Mouse (Mus musculus): Measurements from ENCODE around the gene Lsm4. TPM values are rescaled to one million over a fixed set of nuclear protein-coding genes. Genes with fewer than 3 reads are reported as not detected.

Lsm4 gene
- polyA plus RNA-seq, 1 experiment from 2014 or later = 270 TPM

- no peak for ATAC-seq (ENCODE audit: insufficient number of reproducible peaks, insufficient read depth, low FRiP score, low TSS enrichment, low read depth)
- Histone ChIP-seq H3K27me3 (no peaks in the 10 kb centered on the region), H3K27ac (no peak overlapping the region; the same call in 1 of the 2 replicates), H3K36me3 (peaks cover 23% of the 10 kb centered on the region), H3K4me3 (no peak overlapping the region), H3K9me3 (no peaks in the 10 kb centered on the region), H3K9ac (peak overlapping the region; percentile 49; the same call in 1 of the 2 replicates), H3K4me1 (peaks cover 32% of the 10 kb centered on the region), H3K4me2 (peak overlapping the region; percentile 60)
- 82% methylated on average over 2 of the region's 2 CpGs for WGBS
Measured at GRCm38 (mm10) chr8:70701982-70702841, 29.2 kb downstream of the Lsm4 start.

- Histone ChIP-seq H3K4me1 (peaks cover 26% of the 10 kb centered on the region), H3K36me3 (peaks cover 23% of the 10 kb centered on the region), H3K9me3 (no peaks in the 10 kb centered on the region), H3K27ac (no peak overlapping the region; the same call in 1 of the 2 replicates), H3K4me3 (no peak overlapping the region), H3K27me3 (no peaks in the 10 kb centered on the region), H3K9ac (peak overlapping the region; percentile 49; the same call in 1 of the 2 replicates), H3K4me2 (0 out of 2 replicates have a peak overlapping the region, but pooled peaks have one; percentile 7)
- no peak for ATAC-seq (ENCODE audit: insufficient number of reproducible peaks, insufficient read depth, low FRiP score, low TSS enrichment, low read depth)
- WGBS = 78% methylated on average over 3 of the region's 3 CpGs
Measured at GRCm38 (mm10) chr8:70702842-70703182, 29.8 kb downstream of the Lsm4 start.

- H3K4me1 ChIP-seq = peaks cover 21% of the 10 kb centered on the region
- no peaks in the 10 kb centered on the region for H3K27me3 ChIP-seq
- H3K27ac ChIP-seq = no peak within 1 kb of the TSS; the same call in 1 of the 2 replicates
- no peaks in the 10 kb centered on the region for H3K9me3 ChIP-seq
- ATAC-seq (ENCODE audit: insufficient number of reproducible peaks, insufficient read depth, low FRiP score, low TSS enrichment, low read depth) = no peak
- H3K9ac ChIP-seq = peak within 1 kb of the TSS; percentile 49; the same call in 1 of the 2 replicates
- 92% methylated on average over 3 of the region's 3 CpGs for WGBS
- no peak within 1 kb of the TSS for H3K4me3 ChIP-seq
- H3K4me2 ChIP-seq = peak within 1 kb of the TSS; percentile 7; the same call in 1 of the 2 replicates
- H3K36me3 ChIP-seq = peaks cover 23% of the 10 kb centered on the region
Measured at GRCm38 (mm10) chr8:70703287-70703686, 30.2 kb downstream of the Lsm4 start, which contains the start of gene Iqcn. Gene Iqcn (plus strand): TSS chr8:70703457.

GRCm38 (mm10) chr8:70708281-70708680 lies 35.2 kb downstream of the Lsm4 start:
- Histone ChIP-seq H3K4me1 (no peaks in the 10 kb centered on the region), H3K9me3 (no peaks in the 10 kb centered on the region), H3K36me3 (peaks cover 8% of the 10 kb centered on the region), H3K27me3 (no peaks in the 10 kb centered on the region), H3K27ac (no peak overlapping the region), H3K4me2 (no peak overlapping the region), H3K4me3 (no peak overlapping the region), H3K9ac (no peak overlapping the region)
- ATAC-seq (ENCODE audit: insufficient number of reproducible peaks, insufficient read depth, low FRiP score, low TSS enrichment, low read depth) = no peak
- 88% methylated on average over 14 of the region's 14 CpGs for WGBS

- Histone ChIP-seq H3K9me3 (no peaks in the 10 kb centered on the region), H3K9ac (no peak overlapping the region), H3K4me3 (no peak overlapping the region), H3K27ac (no peak overlapping the region), H3K4me1 (no peaks in the 10 kb centered on the region), H3K4me2 (no peak overlapping the region), H3K27me3 (no peaks in the 10 kb centered on the region), H3K36me3 (no peaks in the 10 kb centered on the region)
- no peak for ATAC-seq (ENCODE audit: insufficient number of reproducible peaks, insufficient read depth, low FRiP score, low TSS enrichment, low read depth)
- WGBS = 93% methylated on average over 9 of the region's 9 CpGs
Measured at GRCm38 (mm10) chr8:70709794-70710193, 36.7 kb downstream of the Lsm4 start.

- ATAC-seq (ENCODE audit: insufficient number of reproducible peaks, insufficient read depth, low FRiP score, low TSS enrichment, low read depth) = no peak
- WGBS = 100% methylated on average over 1 of the region's 1 CpGs
- no peak overlapping the region for H3K27ac ChIP-seq
Measured at GRCm38 (mm10) chr8:70710296-70710695, 37.2 kb downstream of the Lsm4 start.

GRCm38 (mm10) chr8:70711041-70711440 lies 38.0 kb downstream of the Lsm4 start:
- ATAC-seq (ENCODE audit: insufficient number of reproducible peaks, insufficient read depth, low FRiP score, low TSS enrichment, low read depth) = no peak
- Histone ChIP-seq H3K4me3 (no peak overlapping the region), H3K27me3 (no peaks in the 10 kb centered on the region), H3K9ac (0 out of 2 replicates have a peak overlapping the region, but pooled peaks have one; percentile 46), H3K4me1 (no peaks in the 10 kb centered on the region), H3K4me2 (no peak overlapping the region), H3K27ac (no peak overlapping the region), H3K9me3 (no peaks in the 10 kb centered on the region), H3K36me3 (no peaks in the 10 kb centered on the region)
- 84% methylated on average over 11 of the region's 11 CpGs for WGBS

More at GRCm38 (mm10) chr8:70710296-70710695, 37.2 kb downstream of the Lsm4 start:
- no peaks in the 10 kb centered on the region for H3K36me3 ChIP-seq
- no peaks in the 10 kb centered on the region for H3K9me3 ChIP-seq
- H3K27me3 ChIP-seq = no peaks in the 10 kb centered on the region
- H3K4me3 ChIP-seq = no peak overlapping the region
- H3K4me2 ChIP-seq = no peak overlapping the region
- H3K4me1 ChIP-seq = no peaks in the 10 kb centered on the region
- H3K9ac ChIP-seq = no peak overlapping the region

GRCm38 (mm10) chr8:70713991-70714390 lies 40.9 kb downstream of the Lsm4 start:
- H3K9me3 ChIP-seq = no peaks in the 10 kb centered on the region
- no peaks in the 10 kb centered on the region for H3K27me3 ChIP-seq
- WGBS = 72% methylated on average over 7 of the region's 7 CpGs
- no peak overlapping the region for H3K9ac ChIP-seq
- no peaks in the 10 kb centered on the region for H3K36me3 ChIP-seq
- no peak overlapping the region for H3K4me3 ChIP-seq
- no peak for ATAC-seq (ENCODE audit: insufficient number of reproducible peaks, insufficient read depth, low FRiP score, low TSS enrichment, low read depth)
- no peak overlapping the region for H3K4me2 ChIP-seq
- no peak overlapping the region for H3K27ac ChIP-seq
- H3K4me1 ChIP-seq = no peaks in the 10 kb centered on the region

- Histone ChIP-seq H3K9ac (no peak overlapping the region), H3K4me1 (no peaks in the 10 kb centered on the region), H3K4me2 (no peak overlapping the region), H3K27me3 (no peaks in the 10 kb centered on the region), H3K4me3 (no peak overlapping the region), H3K27ac (no peak overlapping the region), H3K9me3 (no peaks in the 10 kb centered on the region), H3K36me3 (no peaks in the 10 kb centered on the region)
- ATAC-seq (ENCODE audit: insufficient number of reproducible peaks, insufficient read depth, low FRiP score, low TSS enrichment, low read depth) = no peak
- WGBS = 66% methylated on average over 2 of the region's 2 CpGs
Measured at GRCm38 (mm10) chr8:70715086-70715485, 42.0 kb downstream of the Lsm4 start.

- ATAC-seq (ENCODE audit: insufficient number of reproducible peaks, insufficient read depth, low FRiP score, low TSS enrichment, low read depth) = no peak
- Histone ChIP-seq H3K9me3 (no peaks in the 10 kb centered on the region), H3K27me3 (no peaks in the 10 kb centered on the region), H3K4me1 (no peaks in the 10 kb centered on the region), H3K36me3 (no peaks in the 10 kb centered on the region), H3K4me2 (no peak overlapping the region), H3K9ac (no peak overlapping the region), H3K4me3 (no peak overlapping the region), H3K27ac (no peak overlapping the region)
- WGBS = 84% methylated on average over 40 of the region's 40 CpGs
Measured at GRCm38 (mm10) chr8:70716521-70717400, 43.7 kb downstream of the Lsm4 start.

- WGBS = 2% methylated on average over 19 of the region's 19 CpGs
- Histone ChIP-seq H3K4me2 (peak within 1 kb of the TSS; percentile 24; the same call in 1 of the 2 replicates), H3K27ac (no peak within 1 kb of the TSS), H3K4me3 (no peak within 1 kb of the TSS), H3K9me3 (no peaks in the 10 kb centered on the region), H3K4me1 (no peaks in the 10 kb centered on the region), H3K9ac (peak within 1 kb of the TSS; percentile 6; the same call in 1 of the 2 replicates), H3K36me3 (no peaks in the 10 kb centered on the region), H3K27me3 (no peaks in the 10 kb centered on the region)
- no peak for ATAC-seq (ENCODE audit: insufficient number of reproducible peaks, insufficient read depth, low FRiP score, low TSS enrichment, low read depth)
Measured at GRCm38 (mm10) chr8:70718297-70718696, 45.2 kb downstream of the Lsm4 start, which contains the start of gene Gm3336. Gene Gm3336 (plus strand): TSS chr8:70718543.

All from embryonic facial prominence, embryonic 13.5 days (tissue).